In genomic region chr2:32680961-32681650, GRCm38 (mm10) we compare ENCODE assay signal across 16 mouse cellular contexts. TPM values are rescaled to one million over a fixed set of nuclear protein-coding genes. Genes with fewer than 3 reads are reported as not detected.
DNase-seq lines count a peak whose midpoint lies in the region; ATAC-seq and TF ChIP-seq lines count a peak whose summit lies in the region.
"Had no signal": no experiment of that assay in that cellular context is flagged by ENCODE, and none has a peak within 500 bp of the region (broad histone marks: within the 10 kb centered on the region; RNA-seq: fewer than 3 reads in every experiment).

No protein-coding gene starts in this region.

- no peak overlapping the region for H3K4me2 ChIP-seq in heart, embryonic 11.5 days
- no peak overlapping the region for H3K4me2 ChIP-seq in midbrain, embryonic 11.5 days
- H3K4me2 ChIP-seq in intestine, embryonic 15.5 days (replicated peaks): no peak overlapping the region
- no peak overlapping the region for H3K4me2 ChIP-seq in stomach, postnatal 0 days (replicated peaks; ENCODE audit: low read depth)
- H3K4me2 ChIP-seq: forebrain, embryonic 15.5 days had no signal

- no peaks in the 10 kb centered on the region for H3K27me3 ChIP-seq in heart, embryonic 11.5 days (ENCODE audit: control insufficient read depth, insufficient read depth, low read length)
- no peaks in the 10 kb centered on the region for H3K27me3 ChIP-seq in midbrain, embryonic 10.5 days (ENCODE audit: low read depth, poor library complexity, severe bottlenecking)
- H3K27me3 ChIP-seq in midbrain, embryonic 11.5 days (ENCODE audit: control insufficient read depth, insufficient read depth, low read length): no peaks in the 10 kb centered on the region
- H3K27me3 ChIP-seq in intestine, embryonic 15.5 days (replicated peaks): no peaks in the 10 kb centered on the region
- no peaks in the 10 kb centered on the region for H3K27me3 ChIP-seq in stomach, postnatal 0 days (ENCODE audit: control insufficient read depth, insufficient read depth, low read length)
- H3K27me3 ChIP-seq: forebrain, embryonic 15.5 days had no signal

- H3K27ac ChIP-seq in heart, embryonic 11.5 days (ENCODE audit: low read depth, low read length): peak overlapping the region; percentile 29
- H3K27ac ChIP-seq in midbrain, embryonic 10.5 days (replicated peaks): peak overlapping the region; percentile 28; the same call in 1 of the 2 replicates
- H3K27ac ChIP-seq in midbrain, embryonic 11.5 days (ENCODE audit: low read depth, low read length): no peak overlapping the region
- peak overlapping the region; percentile 79 for H3K27ac ChIP-seq in intestine, embryonic 15.5 days
- peak overlapping the region; percentile 74 for H3K27ac ChIP-seq in stomach, postnatal 0 days (replicated peaks)
- H3K27ac ChIP-seq: forebrain, embryonic 15.5 days had no signal

- TF ChIP-seq CTCF in stomach, postnatal 0 days (IDR thresholded peaks at IDR 0.05; ENCODE audit: low read depth): no peak

- peaks cover 17% of the 10 kb centered on the region for H3K36me3 ChIP-seq in heart, embryonic 11.5 days (ENCODE audit: control insufficient read depth, insufficient read depth, low read length)
- H3K36me3 ChIP-seq in midbrain, embryonic 10.5 days: peaks cover 52% of the 10 kb centered on the region
- peaks cover 6% of the 10 kb centered on the region; the same call in 1 of the 2 replicates for H3K36me3 ChIP-seq in midbrain, embryonic 11.5 days (ENCODE audit: control insufficient read depth, insufficient read depth, low read length)
- H3K36me3 ChIP-seq in intestine, embryonic 15.5 days: peaks cover 28% of the 10 kb centered on the region
- H3K36me3 ChIP-seq in stomach, postnatal 0 days (ENCODE audit: control insufficient read depth, insufficient read depth, low read length): peaks cover 20% of the 10 kb centered on the region

- ATAC-seq in heart, embryonic 11.5 days (replicated peaks; ENCODE audit: insufficient number of reproducible peaks, low FRiP score, low TSS enrichment): no peak
- ATAC-seq in midbrain, embryonic 11.5 days (ENCODE audit: low FRiP score): no peak
- ATAC-seq in intestine, embryonic 15.5 days: peak; percentile 58
- ATAC-seq in stomach, postnatal 0 days (ENCODE audit: low FRiP score, low TSS enrichment): no peak
- ATAC-seq: forebrain, embryonic 15.5 days had no signal

- no peaks in the 10 kb centered on the region for H3K9me3 ChIP-seq in heart, embryonic 11.5 days (replicated peaks; ENCODE audit: control insufficient read depth, low read length)
- H3K9me3 ChIP-seq in midbrain, embryonic 10.5 days (replicated peaks): no peaks in the 10 kb centered on the region
- H3K9me3 ChIP-seq in midbrain, embryonic 11.5 days (ENCODE audit: control insufficient read depth, low read length): no peaks in the 10 kb centered on the region
- no peaks in the 10 kb centered on the region for H3K9me3 ChIP-seq in intestine, embryonic 15.5 days
- no peaks in the 10 kb centered on the region for H3K9me3 ChIP-seq in stomach, postnatal 0 days (ENCODE audit: control insufficient read depth, low read length)
- H3K9me3 ChIP-seq: forebrain, embryonic 15.5 days had no signal

- no peak for DNase-seq in heart, adult 18-20 months
- no peak for DNase-seq in midbrain, embryonic 10.5 days (ENCODE audit: low spot score)
- no peak for DNase-seq in midbrain, embryonic 11.5 days (ENCODE audit: low spot score, missing footprints)
- DNase-seq in stomach, postnatal 0 days (ENCODE audit: low spot score): no peak
- no peak for DNase-seq in layer of hippocampus, adult 9-10 months (ENCODE audit: low spot score)
- DNase-seq in adrenal gland, postnatal 25 days: no peak
- DNase-seq: B cell, adult 2 months; cerebellum, adult 9-11 months; heart, postnatal 36 days; kidney, adult 9 months; lung, adult 2 months; right cerebral cortex, postnatal 4 days had no signal

- H3K4me3 ChIP-seq in heart, embryonic 11.5 days (ENCODE audit: low read depth, low read length): no peak overlapping the region
- no peak overlapping the region for H3K4me3 ChIP-seq in midbrain, embryonic 10.5 days
- no peak overlapping the region for H3K4me3 ChIP-seq in midbrain, embryonic 11.5 days (ENCODE audit: low read depth, low read length)
- H3K4me3 ChIP-seq in intestine, embryonic 15.5 days (replicated peaks): no peak overlapping the region
- no peak overlapping the region for H3K4me3 ChIP-seq in stomach, postnatal 0 days (ENCODE audit: low read depth, low read length)
- H3K4me3 ChIP-seq: forebrain, embryonic 15.5 days had no signal

- no peak overlapping the region for H3K9ac ChIP-seq in heart, embryonic 11.5 days (ENCODE audit: low read depth, low read length)
- no peak overlapping the region for H3K9ac ChIP-seq in midbrain, embryonic 11.5 days (ENCODE audit: low read length)
- no peak overlapping the region for H3K9ac ChIP-seq in intestine, embryonic 15.5 days
- peak overlapping the region; percentile 13; the same call in 1 of the 2 replicates for H3K9ac ChIP-seq in stomach, postnatal 0 days (ENCODE audit: low read length)
- H3K9ac ChIP-seq: forebrain, embryonic 15.5 days had no signal

- peaks cover 13% of the 10 kb centered on the region for H3K4me1 ChIP-seq in heart, embryonic 11.5 days (ENCODE audit: control insufficient read depth, insufficient read depth, low read length)
- H3K4me1 ChIP-seq in midbrain, embryonic 10.5 days: peaks cover 13% of the 10 kb centered on the region
- H3K4me1 ChIP-seq in midbrain, embryonic 11.5 days (ENCODE audit: control insufficient read depth, insufficient read depth, low read length): no peaks in the 10 kb centered on the region
- peaks cover 28% of the 10 kb centered on the region for H3K4me1 ChIP-seq in intestine, embryonic 15.5 days (replicated peaks)
- no peaks in the 10 kb centered on the region; the same call in 1 of the 2 replicates for H3K4me1 ChIP-seq in stomach, postnatal 0 days (replicated peaks; ENCODE audit: control insufficient read depth, insufficient read depth)
- H3K4me1 ChIP-seq: forebrain, embryonic 15.5 days had no signal

- 87% methylated on average over 19 of the region's 19 CpGs for WGBS in heart, embryonic 11.5 days (ENCODE audit: insufficient replicate concordance)
- 90% methylated on average over 19 of the region's 19 CpGs for WGBS in midbrain, embryonic 10.5 days
- WGBS in midbrain, embryonic 11.5 days: 86% methylated on average over 19 of the region's 19 CpGs
- 77% methylated on average over 19 of the region's 19 CpGs for WGBS in intestine, embryonic 15.5 days
- WGBS in stomach, postnatal 0 days: 73% methylated on average over 19 of the region's 19 CpGs

- TF ChIP-seq EP300 in stomach, postnatal 0 days (optimal IDR thresholded peaks at IDR 0.05): no peak

RNA-seq across cellular contexts. Expression of gene Fpgs, which starts 22.8 kb away (rescaled TPM):
- 14.5 and 15.3 TPM in 2 replicates for polyA plus RNA-seq in heart, embryonic 11.5 days (2014; fragmentation: Nextera tagmentation; extraction: Ambion mirVana)
- total RNA-seq in heart, adult 18-20 months (2021): 1 to 10 TPM; 4.4 to 5.0 TPM
- polyA plus RNA-seq in midbrain, embryonic 10.5 days (2016; fragmentation: Nextera tagmentation; extraction: Ambion mirVana): 25.6 and 27.9 TPM in 2 replicates
- 10.3 and 13.9 TPM in 2 replicates for polyA plus RNA-seq in midbrain, embryonic 11.5 days (2014; fragmentation: Nextera tagmentation; extraction: Ambion mirVana)
- polyA plus RNA-seq in intestine, embryonic 15.5 days (2015; fragmentation: Nextera tagmentation; extraction: Ambion mirVana): 30.1 and 35.5 TPM in 2 replicates
- polyA plus RNA-seq in stomach, postnatal 0 days (2015; fragmentation: Nextera tagmentation; extraction: Ambion mirVana): 15.1 and 17.3 TPM in 2 replicates
- total RNA-seq in adrenal gland, postnatal 25 days (2021): 12.5 and 15.4 TPM in 2 replicates

RNA-seq across cellular contexts. Expression of gene Cdk9, which starts 31.8 kb away (rescaled TPM):
- 53.8 and 61.2 TPM in 2 replicates for polyA plus RNA-seq in heart, embryonic 11.5 days (2014; fragmentation: Nextera tagmentation; extraction: Ambion mirVana)
- 10 to 100 TPM; 22.4 to 24.1 TPM for total RNA-seq in heart, adult 18-20 months (2021)
- 119 and 132 TPM in 2 replicates for polyA plus RNA-seq in midbrain, embryonic 10.5 days (2016; fragmentation: Nextera tagmentation; extraction: Ambion mirVana)
- 72.8 and 82.6 TPM in 2 replicates for polyA plus RNA-seq in midbrain, embryonic 11.5 days (2014; fragmentation: Nextera tagmentation; extraction: Ambion mirVana)
- 95.7 and 99.6 TPM in 2 replicates for polyA plus RNA-seq in intestine, embryonic 15.5 days (2015; fragmentation: Nextera tagmentation; extraction: Ambion mirVana)
- 55.8 and 57.8 TPM in 2 replicates for polyA plus RNA-seq in stomach, postnatal 0 days (2015; fragmentation: Nextera tagmentation; extraction: Ambion mirVana)
- total RNA-seq in adrenal gland, postnatal 25 days (2021): 83.6 and 96.8 TPM in 2 replicates

RNA-seq across cellular contexts. Expression of gene Eng, which starts 34.7 kb away (rescaled TPM):
- polyA plus RNA-seq in heart, embryonic 11.5 days (2014; fragmentation: Nextera tagmentation; extraction: Ambion mirVana): 113 and 127 TPM in 2 replicates
- 100 to 1,000 TPM in 1 of 2 experiments, 10 to 100 TPM in 1; 95.1 to 106 TPM for total RNA-seq in heart, adult 18-20 months (2021)
- polyA plus RNA-seq in midbrain, embryonic 10.5 days (2016; fragmentation: Nextera tagmentation; extraction: Ambion mirVana): 25.6 and 29.2 TPM in 2 replicates
- 20.5 and 22.7 TPM in 2 replicates for polyA plus RNA-seq in midbrain, embryonic 11.5 days (2014; fragmentation: Nextera tagmentation; extraction: Ambion mirVana)
- 62.6 and 63.2 TPM in 2 replicates for polyA plus RNA-seq in intestine, embryonic 15.5 days (2015; fragmentation: Nextera tagmentation; extraction: Ambion mirVana)
- polyA plus RNA-seq in stomach, postnatal 0 days (2015; fragmentation: Nextera tagmentation; extraction: Ambion mirVana): 23.0 and 23.3 TPM in 2 replicates
- total RNA-seq in adrenal gland, postnatal 25 days (2021): 105 and 106 TPM in 2 replicates

RNA-seq across cellular contexts. Expression of gene Sh2d3c, which starts 39.7 kb away (rescaled TPM):
- 26.4 and 29.1 TPM in 2 replicates for polyA plus RNA-seq in heart, embryonic 11.5 days (2014; fragmentation: Nextera tagmentation; extraction: Ambion mirVana)
- 10 to 100 TPM; 23.1 to 30.8 TPM for total RNA-seq in heart, adult 18-20 months (2021)
- polyA plus RNA-seq in midbrain, embryonic 10.5 days (2016; fragmentation: Nextera tagmentation; extraction: Ambion mirVana): 26.7 and 33.6 TPM in 2 replicates
- 23.4 and 25.5 TPM in 2 replicates for polyA plus RNA-seq in midbrain, embryonic 11.5 days (2014; fragmentation: Nextera tagmentation; extraction: Ambion mirVana)
- 27.8 and 28.6 TPM in 2 replicates for polyA plus RNA-seq in intestine, embryonic 15.5 days (2015; fragmentation: Nextera tagmentation; extraction: Ambion mirVana)
- 7.7 and 8.4 TPM in 2 replicates for polyA plus RNA-seq in stomach, postnatal 0 days (2015; fragmentation: Nextera tagmentation; extraction: Ambion mirVana)
- 14.3 and 23.7 TPM in 2 replicates for total RNA-seq in adrenal gland, postnatal 25 days (2021)

RNA-seq across cellular contexts. Expression of gene Ak1, which starts 59.5 kb away (rescaled TPM):
- 212 and 221 TPM in 2 replicates for polyA plus RNA-seq in heart, embryonic 11.5 days (2014; fragmentation: Nextera tagmentation; extraction: Ambion mirVana)
- total RNA-seq in heart, adult 18-20 months (2021): 100 to 1,000 TPM; 654 to 691 TPM
- 26.4 and 30.3 TPM in 2 replicates for polyA plus RNA-seq in midbrain, embryonic 10.5 days (2016; fragmentation: Nextera tagmentation; extraction: Ambion mirVana)
- polyA plus RNA-seq in midbrain, embryonic 11.5 days (2014; fragmentation: Nextera tagmentation; extraction: Ambion mirVana): 18.3 and 22.0 TPM in 2 replicates
- polyA plus RNA-seq in intestine, embryonic 15.5 days (2015; fragmentation: Nextera tagmentation; extraction: Ambion mirVana): 19.2 and 19.6 TPM in 2 replicates
- 21.8 and 26.1 TPM in 2 replicates for polyA plus RNA-seq in stomach, postnatal 0 days (2015; fragmentation: Nextera tagmentation; extraction: Ambion mirVana)
- 43.4 and 61.9 TPM in 2 replicates for total RNA-seq in adrenal gland, postnatal 25 days (2021)
- total RNA-seq: megakaryocyte, adult 5-6 weeks had no signal
